Mouse (Mus musculus): ENCODE data around the gene Zfp961. TPM values are rescaled to one million over a fixed set of nuclear protein-coding genes. Genes with fewer than 3 reads are reported as not detected.
A peak's percentile ranks its signal among the peaks of the same experiment; 100 is the strongest.

Gene Zfp961
- polyA plus RNA-seq, 1 experiment = 5.1 TPM

DNA sequence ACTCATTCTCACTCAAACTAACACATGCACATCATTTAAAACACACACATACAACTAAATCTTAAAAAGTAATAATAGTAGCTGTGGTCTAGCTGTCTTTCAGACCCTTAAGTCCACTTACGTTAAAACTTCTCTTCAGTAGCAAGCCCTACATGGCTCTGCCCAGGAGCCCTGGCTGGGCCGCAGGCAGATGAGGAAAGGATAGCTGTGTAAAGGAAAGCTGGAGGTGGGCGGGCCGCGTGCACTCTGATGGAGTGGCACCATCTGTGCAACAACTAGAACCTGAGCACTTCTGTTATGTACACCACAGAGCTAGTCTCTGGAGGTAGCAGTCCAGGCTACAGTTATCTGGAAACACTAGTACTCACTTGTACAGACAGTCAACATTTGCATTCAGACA lies 16.4 kb downstream of the Zfp961 start:
- H3ac ChIP-seq (ENCODE audit: control insufficient read depth, insufficient read length, low read depth) = no peak overlapping the region
- H3K79me3 ChIP-seq (ENCODE audit: low read depth) = peaks cover 12% of the 10 kb centered on the region
- TF ChIP-seq MYOG (IDR thresholded peaks at IDR 0.05; ENCODE audit: control insufficient read depth, extremely low read depth, insufficient read length) = no peak
- TF ChIP-seq USF1 (IDR thresholded peaks at IDR 0.05; ENCODE audit: low read depth) = no peak
- no peak for TF ChIP-seq MAX (IDR thresholded peaks at IDR 0.05)
- no peak for TF ChIP-seq MYOD1 (IDR thresholded peaks at IDR 0.05; ENCODE audit: control insufficient read depth, insufficient read length, low read depth)
- no peak for TF ChIP-seq FOSL1 (IDR thresholded peaks at IDR 0.05; ENCODE audit: insufficient read depth, low read length, poor library complexity, severe bottlenecking)
- no peak for TF ChIP-seq CTCF (IDR thresholded peaks at IDR 0.05; ENCODE audit: control insufficient read depth, insufficient read depth, insufficient read length)
- no peak for TF ChIP-seq CEBPB (IDR thresholded peaks at IDR 0.05; ENCODE audit: low read depth)
- H3K79me2 ChIP-seq (ENCODE audit: control insufficient read depth, insufficient read depth) = peaks cover 13% of the 10 kb centered on the region
- H3K27me3 ChIP-seq (ENCODE audit: control insufficient read depth, insufficient read depth, insufficient read length) = no peaks in the 10 kb centered on the region
- H3K36me3 ChIP-seq (ENCODE audit: control insufficient read depth, insufficient read depth) = peaks cover 54% of the 10 kb centered on the region
- H3K4me3 ChIP-seq (ENCODE audit: insufficient read depth, poor library complexity, severe bottlenecking) = no peak overlapping the region

DNA sequence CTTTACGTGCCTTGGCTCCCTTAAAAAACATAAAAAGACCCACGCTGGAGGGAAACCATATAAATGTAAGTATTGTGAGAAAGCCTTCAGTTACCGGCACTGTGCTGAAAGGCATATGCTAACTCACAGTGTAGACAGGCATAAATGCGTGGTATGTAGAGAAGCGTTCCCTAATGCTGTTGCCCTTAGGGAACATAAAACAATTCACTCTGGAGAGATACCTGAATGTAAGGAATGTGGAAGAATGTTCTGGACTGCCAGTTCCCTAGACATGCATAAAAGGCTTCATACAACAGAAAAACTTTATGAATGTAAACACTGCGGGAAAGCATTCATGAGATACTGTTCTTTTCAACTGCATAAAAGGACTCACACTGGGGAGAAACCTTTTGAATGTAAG lies 17.3 kb downstream of the Zfp961 start:
- Histone ChIP-seq H3K27me3 (ENCODE audit: control insufficient read depth, insufficient read depth, insufficient read length) (no peaks in the 10 kb centered on the region), H3K79me3 (ENCODE audit: low read depth) (peaks cover 8% of the 10 kb centered on the region), H3K36me3 (ENCODE audit: control insufficient read depth, insufficient read depth) (peaks cover 54% of the 10 kb centered on the region), H3K79me2 (ENCODE audit: control insufficient read depth, insufficient read depth) (peaks cover 13% of the 10 kb centered on the region), H3ac (ENCODE audit: control insufficient read depth, insufficient read length, low read depth) (no peak overlapping the region), H3K4me3 (ENCODE audit: insufficient read depth, poor library complexity, severe bottlenecking) (no peak overlapping the region)
- no peak for TF ChIP-seq CEBPB (IDR thresholded peaks at IDR 0.05; ENCODE audit: low read depth)
- TF ChIP-seq USF1 (IDR thresholded peaks at IDR 0.05; ENCODE audit: low read depth) = no peak
- no peak for TF ChIP-seq MAX (IDR thresholded peaks at IDR 0.05)
- no peak for TF ChIP-seq MYOD1 (IDR thresholded peaks at IDR 0.05; ENCODE audit: control insufficient read depth, insufficient read length, low read depth)
- no peak for TF ChIP-seq MYOG (IDR thresholded peaks at IDR 0.05; ENCODE audit: control insufficient read depth, extremely low read depth, insufficient read length)
- no peak for TF ChIP-seq FOSL1 (IDR thresholded peaks at IDR 0.05; ENCODE audit: insufficient read depth, low read length, poor library complexity, severe bottlenecking)
- no peak for TF ChIP-seq CTCF (IDR thresholded peaks at IDR 0.05; ENCODE audit: control insufficient read depth, insufficient read depth, insufficient read length)

DNA sequence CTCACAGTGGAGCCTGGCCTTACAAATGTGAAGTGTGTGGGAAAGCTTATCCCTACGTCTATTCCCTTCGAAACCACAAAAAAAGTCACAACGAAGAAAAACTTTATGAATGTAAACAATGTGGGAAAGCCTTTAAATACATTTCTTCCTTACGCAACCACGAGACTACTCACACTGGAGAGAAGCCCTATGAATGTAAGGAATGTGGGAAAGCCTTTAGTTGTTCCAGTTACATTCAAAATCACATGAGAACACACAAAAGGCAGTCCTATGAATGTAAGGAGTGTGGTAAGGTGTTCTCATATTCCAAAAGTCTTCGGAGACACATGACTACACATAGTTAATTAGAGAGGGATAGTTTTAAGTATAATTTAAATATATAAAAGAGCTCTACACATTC lies 17.8 kb downstream of the Zfp961 start:
- H3K27me3 ChIP-seq (ENCODE audit: control insufficient read depth, insufficient read depth, insufficient read length) = no peaks in the 10 kb centered on the region
- no peak overlapping the region for H3ac ChIP-seq (ENCODE audit: control insufficient read depth, insufficient read length, low read depth)
- TF ChIP-seq MYOG (IDR thresholded peaks at IDR 0.05; ENCODE audit: control insufficient read depth, extremely low read depth, insufficient read length) (no peak), FOSL1 (IDR thresholded peaks at IDR 0.05; ENCODE audit: insufficient read depth, low read length, poor library complexity, severe bottlenecking) (no peak), CEBPB (IDR thresholded peaks at IDR 0.05; ENCODE audit: low read depth) (peak; percentile 57), CTCF (IDR thresholded peaks at IDR 0.05; ENCODE audit: control insufficient read depth, insufficient read depth, insufficient read length) (no peak), USF1 (IDR thresholded peaks at IDR 0.05; ENCODE audit: low read depth) (no peak)
- H3K4me3 ChIP-seq (ENCODE audit: insufficient read depth, poor library complexity, severe bottlenecking) = no peak overlapping the region
- H3K79me2 ChIP-seq (ENCODE audit: control insufficient read depth, insufficient read depth) = peaks cover 9% of the 10 kb centered on the region
- peaks cover 53% of the 10 kb centered on the region for H3K36me3 ChIP-seq (ENCODE audit: control insufficient read depth, insufficient read depth)
- peaks cover 8% of the 10 kb centered on the region for H3K79me3 ChIP-seq (ENCODE audit: low read depth)

DNA sequence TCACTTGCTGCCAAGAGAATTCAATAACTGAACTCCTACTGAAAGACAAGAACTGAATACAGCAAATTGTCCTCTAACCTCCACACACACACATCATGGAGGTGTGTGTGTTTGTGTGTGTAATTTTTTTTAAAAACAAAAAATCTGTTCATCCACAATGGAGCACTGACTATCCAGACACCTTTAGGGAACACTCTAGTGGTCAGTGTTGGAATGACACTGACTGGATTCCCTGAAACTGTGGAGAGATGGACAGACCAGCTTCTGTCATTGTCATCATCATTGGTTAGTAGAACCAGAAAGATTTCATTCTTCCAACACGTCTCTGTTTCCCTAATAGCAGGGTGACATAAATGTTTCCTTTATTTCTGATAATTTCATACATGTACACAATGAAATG lies 21.1 kb downstream of the Zfp961 start:
- Histone ChIP-seq H3K36me3 (ENCODE audit: control insufficient read depth, insufficient read depth) (peaks cover 22% of the 10 kb centered on the region), H3K79me3 (ENCODE audit: low read depth) (no peaks in the 10 kb centered on the region), H3ac (ENCODE audit: control insufficient read depth, insufficient read length, low read depth) (no peak overlapping the region), H3K4me3 (ENCODE audit: insufficient read depth, poor library complexity, severe bottlenecking) (no peak overlapping the region), H3K79me2 (ENCODE audit: control insufficient read depth, insufficient read depth) (no peaks in the 10 kb centered on the region), H3K27me3 (ENCODE audit: control insufficient read depth, insufficient read depth, insufficient read length) (no peaks in the 10 kb centered on the region)
- no peak for TF ChIP-seq CEBPB (IDR thresholded peaks at IDR 0.05; ENCODE audit: low read depth)
- TF ChIP-seq MYOG (IDR thresholded peaks at IDR 0.05; ENCODE audit: control insufficient read depth, extremely low read depth, insufficient read length) = no peak
- no peak for TF ChIP-seq MAX (IDR thresholded peaks at IDR 0.05)
- no peak for TF ChIP-seq FOSL1 (IDR thresholded peaks at IDR 0.05; ENCODE audit: insufficient read depth, low read length, poor library complexity, severe bottlenecking)
- no peak for TF ChIP-seq CTCF (IDR thresholded peaks at IDR 0.05; ENCODE audit: control insufficient read depth, insufficient read depth, insufficient read length)
- TF ChIP-seq USF1 (IDR thresholded peaks at IDR 0.05; ENCODE audit: low read depth) = no peak
- TF ChIP-seq MYOD1 (IDR thresholded peaks at IDR 0.05; ENCODE audit: control insufficient read depth, insufficient read length, low read depth) = no peak

DNA sequence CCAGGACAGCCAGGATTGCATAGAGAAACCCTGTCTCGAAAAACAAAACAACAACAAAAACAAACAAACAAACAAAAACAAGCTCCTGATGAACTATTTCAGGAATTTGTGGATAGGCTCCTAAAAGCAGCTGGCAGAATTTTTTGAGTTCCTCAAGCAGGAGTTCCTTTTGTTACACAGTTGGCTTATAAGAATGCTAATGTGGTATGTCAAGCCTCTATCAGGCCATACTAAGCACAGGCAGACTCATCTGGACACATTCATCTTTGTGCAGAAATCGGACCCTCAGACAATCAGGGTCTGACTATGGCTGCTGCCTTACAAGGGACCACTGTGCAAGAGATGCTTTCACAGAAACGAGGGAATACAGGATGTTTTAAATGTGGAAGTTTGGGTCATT lies 23.4 kb downstream of the Zfp961 start:
- no peak overlapping the region for H3K4me3 ChIP-seq (ENCODE audit: insufficient read depth, poor library complexity, severe bottlenecking)
- H3K79me3 ChIP-seq (ENCODE audit: low read depth) = no peaks in the 10 kb centered on the region
- H3K27me3 ChIP-seq (ENCODE audit: control insufficient read depth, insufficient read depth, insufficient read length) = no peaks in the 10 kb centered on the region
- H3ac ChIP-seq (ENCODE audit: control insufficient read depth, insufficient read length, low read depth) = no peak overlapping the region
- no peak for TF ChIP-seq CTCF (IDR thresholded peaks at IDR 0.05; ENCODE audit: control insufficient read depth, insufficient read depth, insufficient read length)
- H3K36me3 ChIP-seq (ENCODE audit: control insufficient read depth, insufficient read depth) = peaks cover 1% of the 10 kb centered on the region
- no peaks in the 10 kb centered on the region for H3K79me2 ChIP-seq (ENCODE audit: control insufficient read depth, insufficient read depth)

DNA sequence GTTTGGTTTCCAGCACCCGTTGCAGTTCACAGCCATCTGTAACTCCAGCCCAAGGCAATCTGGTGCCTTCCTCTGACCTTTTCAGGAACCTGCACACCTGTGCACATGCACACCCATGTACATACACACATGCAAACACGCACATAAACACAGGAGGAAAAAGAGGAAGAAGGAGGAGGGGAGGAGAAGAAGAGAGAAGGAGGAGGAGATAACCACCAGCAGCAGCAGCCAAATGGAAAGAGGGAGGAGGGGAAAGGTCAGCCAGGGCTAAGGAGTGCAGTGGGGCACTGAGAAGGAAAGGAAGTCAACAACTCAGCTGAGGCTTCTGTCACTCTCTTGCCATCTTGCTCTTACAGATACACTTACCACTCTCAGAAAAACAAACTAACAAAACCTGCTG lies 30.2 kb downstream of the Zfp961 start:
- Histone ChIP-seq H3K79me3 (ENCODE audit: low read depth) (no peaks in the 10 kb centered on the region), H3K36me3 (ENCODE audit: control insufficient read depth, insufficient read depth) (no peaks in the 10 kb centered on the region), H3ac (ENCODE audit: control insufficient read depth, insufficient read length, low read depth) (no peak overlapping the region), H3K27me3 (ENCODE audit: control insufficient read depth, insufficient read depth, insufficient read length) (no peaks in the 10 kb centered on the region), H3K79me2 (ENCODE audit: control insufficient read depth, insufficient read depth) (no peaks in the 10 kb centered on the region), H3K4me3 (ENCODE audit: insufficient read depth, poor library complexity, severe bottlenecking) (no peak overlapping the region)
- TF ChIP-seq FOSL1 (IDR thresholded peaks at IDR 0.05; ENCODE audit: insufficient read depth, low read length, poor library complexity, severe bottlenecking) (no peak), MAX (IDR thresholded peaks at IDR 0.05) (no peak), CEBPB (IDR thresholded peaks at IDR 0.05; ENCODE audit: low read depth) (no peak), CTCF (IDR thresholded peaks at IDR 0.05; ENCODE audit: control insufficient read depth, insufficient read depth, insufficient read length) (no peak), MYOG (IDR thresholded peaks at IDR 0.05; ENCODE audit: control insufficient read depth, extremely low read depth, insufficient read length) (no peak), MYOD1 (IDR thresholded peaks at IDR 0.05; ENCODE audit: control insufficient read depth, insufficient read length, low read depth) (no peak), USF1 (IDR thresholded peaks at IDR 0.05; ENCODE audit: low read depth) (no peak)
